Mouse (Mus musculus): ENCODE results near the gene Tm6sf2. TPM values are rescaled to one million over a fixed set of nuclear protein-coding genes. Genes with fewer than 3 reads are reported as not detected.

Tm6sf2 gene
- polyA plus RNA-seq, 2 experiments = 0.54 to 5.2 TPM

DNA sequence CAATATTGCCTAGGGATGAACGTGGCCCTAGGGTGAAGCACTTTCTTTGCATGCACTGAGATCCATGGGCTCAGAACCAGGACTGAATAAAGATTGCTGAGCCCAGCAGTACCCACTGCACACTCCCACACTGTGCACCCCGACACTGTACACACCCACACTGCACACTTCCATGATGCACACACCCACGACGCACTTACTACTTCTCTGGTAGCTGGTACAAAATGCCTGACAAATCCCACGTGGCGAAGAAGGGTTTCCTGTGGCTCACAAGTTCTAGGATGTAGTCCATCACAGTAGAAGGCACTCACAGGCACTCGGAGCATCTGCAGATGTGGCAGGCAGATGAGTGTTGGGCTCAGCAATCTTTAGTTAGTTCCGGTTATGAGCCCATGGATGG, 52.3 kb downstream of the Tm6sf2 start:
- Histone ChIP-seq H3K4me3 (replicated peaks; ENCODE audit: low read length) (no peak overlapping the region), H3K4me1 (ENCODE audit: control insufficient read depth, insufficient read depth, low read length) (0 out of 2 replicates have a peak, but pooled peaks cover 3% of the 10 kb centered on the region), H3K27ac (replicated peaks; ENCODE audit: low read depth, low read length) (no peak overlapping the region), H3K9ac (ENCODE audit: low read depth, low read length, severe bottlenecking) (no peak overlapping the region), H3K36me3 (ENCODE audit: control insufficient read depth, insufficient read depth, low read length) (no peaks in the 10 kb centered on the region), H3K27me3 (ENCODE audit: control insufficient read depth, insufficient read depth, low read length) (peaks cover 2% of the 10 kb centered on the region), H3K4me2 (replicated peaks; ENCODE audit: low read depth, low read length, severe bottlenecking) (no peak overlapping the region), H3K9me3 (ENCODE audit: control insufficient read depth, low read length) (no peaks in the 10 kb centered on the region)
- no peak for DNase-seq (ENCODE audit: low spot score)
- no peak for ATAC-seq (ENCODE audit: low FRiP score, low read depth)
- WGBS = 64% methylated on average over 8 of the region's 8 CpGs
- TF ChIP-seq POLR2A (IDR thresholded peaks at IDR 0.05; ENCODE audit: borderline replicate concordance, extremely low read depth, insufficient read depth, insufficient read length) = no peak

GRCm38 (mm10) chr8:70128435-70128834, 55.7 kb downstream of the Tm6sf2 start:
- 78% methylated on average over 3 of the region's 3 CpGs for WGBS
- H3K4me1 ChIP-seq (ENCODE audit: control insufficient read depth, insufficient read depth, low read length) = 0 out of 2 replicates have a peak, but pooled peaks cover 6% of the 10 kb centered on the region

DNA sequence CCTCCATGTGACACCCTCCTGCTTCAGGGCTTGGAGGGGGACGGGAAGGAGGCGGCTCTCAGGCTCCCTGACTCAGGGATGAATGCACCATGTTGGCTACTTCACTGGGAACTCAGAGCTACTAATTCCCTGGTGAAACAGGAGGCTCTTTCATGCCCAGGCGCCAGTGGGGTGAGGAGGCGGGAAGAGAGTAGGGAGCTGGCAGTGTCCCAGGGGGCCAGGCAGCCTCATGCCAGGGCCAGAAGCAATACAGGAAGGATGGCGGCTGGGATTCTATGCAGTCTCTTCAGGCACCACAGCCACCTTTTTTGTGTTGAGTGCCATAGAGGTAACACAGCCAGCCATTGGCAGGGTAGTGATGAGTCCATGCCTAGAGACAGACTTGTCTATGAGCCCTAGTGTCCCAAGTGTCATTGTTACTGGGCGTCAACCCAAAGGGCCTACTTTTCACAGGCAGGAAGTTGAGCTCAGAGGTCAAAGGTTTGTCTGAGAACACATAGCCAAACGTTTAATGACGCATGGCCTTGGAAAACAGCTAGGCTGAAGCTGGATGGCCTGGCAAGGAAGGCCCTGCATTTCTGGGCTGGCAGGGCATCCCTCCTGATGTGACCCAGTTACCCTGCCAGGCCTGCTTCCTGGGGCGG, 56.7 kb downstream of the Tm6sf2 start:
- Histone ChIP-seq H3K9me3 (ENCODE audit: control insufficient read depth, low read length) (no peaks in the 10 kb centered on the region), H3K4me1 (ENCODE audit: control insufficient read depth, insufficient read depth, low read length) (0 out of 2 replicates have a peak, but pooled peaks cover 6% of the 10 kb centered on the region), H3K27me3 (ENCODE audit: control insufficient read depth, insufficient read depth, low read length) (no peaks in the 10 kb centered on the region), H3K27ac (replicated peaks; ENCODE audit: low read depth, low read length) (peak overlapping the region; percentile 19; the same call in 1 of the 2 replicates), H3K9ac (ENCODE audit: low read depth, low read length, severe bottlenecking) (no peak overlapping the region), H3K36me3 (ENCODE audit: control insufficient read depth, insufficient read depth, low read length) (peaks cover 23% of the 10 kb centered on the region), H3K4me3 (replicated peaks; ENCODE audit: low read length) (no peak overlapping the region), H3K4me2 (replicated peaks; ENCODE audit: low read depth, low read length, severe bottlenecking) (no peak overlapping the region)
- ATAC-seq (ENCODE audit: low FRiP score, low read depth) (no peak), DNase-seq (ENCODE audit: low spot score) (no peak)
- WGBS = 71% methylated on average over 9 of the region's 9 CpGs
- no peak for TF ChIP-seq POLR2A (IDR thresholded peaks at IDR 0.05; ENCODE audit: borderline replicate concordance, extremely low read depth, insufficient read depth, insufficient read length)

More at GRCm38 (mm10) chr8:70128435-70128834, 55.7 kb downstream of the Tm6sf2 start:
- Histone ChIP-seq H3K27ac (replicated peaks; ENCODE audit: low read depth, low read length) (no peak overlapping the region), H3K27me3 (ENCODE audit: control insufficient read depth, insufficient read depth, low read length) (no peaks in the 10 kb centered on the region), H3K4me3 (replicated peaks; ENCODE audit: low read length) (no peak overlapping the region), H3K4me2 (replicated peaks; ENCODE audit: low read depth, low read length, severe bottlenecking) (no peak overlapping the region), H3K9ac (ENCODE audit: low read depth, low read length, severe bottlenecking) (no peak overlapping the region), H3K9me3 (ENCODE audit: control insufficient read depth, low read length) (no peaks in the 10 kb centered on the region), H3K36me3 (ENCODE audit: control insufficient read depth, insufficient read depth, low read length) (peaks cover 13% of the 10 kb centered on the region)
- TF ChIP-seq POLR2A (IDR thresholded peaks at IDR 0.05; ENCODE audit: borderline replicate concordance, extremely low read depth, insufficient read depth, insufficient read length) = no peak
- DNase-seq (ENCODE audit: low spot score) (no peak), ATAC-seq (ENCODE audit: low FRiP score, low read depth) (no peak)

Small RNAs within 50 kb of the gene (microRNA-seq; reads per million reads assigned to microRNA genes)
- gene Mir7066 = not detected

Other genes with a start within 250 kb of the Tm6sf2 start
- 6.3 and 6.6 TPM in 2 replicates for gene Pbx4, start 240.4 kb upstream of the Tm6sf2 start, polyA plus RNA-seq (2012; rRNA removed)
- gene Pbx4, start 240.4 kb upstream of the Tm6sf2 start, polyA plus RNA-seq (2014; fragmentation: Nextera tagmentation; extraction: Ambion mirVana) = 5.2 and 6.8 TPM in 2 replicates
- 2.6 and 3.6 TPM in 2 replicates for gene Cilp2, start 185.2 kb upstream of the Tm6sf2 start, polyA plus RNA-seq (2012; rRNA removed)
- gene Cilp2, start 185.2 kb upstream of the Tm6sf2 start, polyA plus RNA-seq (2014; fragmentation: Nextera tagmentation; extraction: Ambion mirVana) = 1.5 and 1.9 TPM in 2 replicates
- gene Tssk6, start 170.7 kb upstream of the Tm6sf2 start, polyA plus RNA-seq (2012; rRNA removed) = 0.84 and 1.2 TPM in 2 replicates
- 4.1 TPM in 2 replicates for gene Tssk6, start 170.7 kb upstream of the Tm6sf2 start, polyA plus RNA-seq (2014; fragmentation: Nextera tagmentation; extraction: Ambion mirVana)
- gene Ndufa13, start 170.4 kb upstream of the Tm6sf2 start, polyA plus RNA-seq (2012; rRNA removed) = 85.3 and 97.4 TPM in 2 replicates
- 187 and 190 TPM in 2 replicates for gene Ndufa13, start 170.4 kb upstream of the Tm6sf2 start, polyA plus RNA-seq (2014; fragmentation: Nextera tagmentation; extraction: Ambion mirVana)
- gene Yjefn3, start 170.2 kb upstream of the Tm6sf2 start, polyA plus RNA-seq (2012; rRNA removed) = 5.4 and 8.6 TPM in 2 replicates
- gene Yjefn3, start 170.2 kb upstream of the Tm6sf2 start, polyA plus RNA-seq (2014; fragmentation: Nextera tagmentation; extraction: Ambion mirVana) = 4.2 and 5.5 TPM in 2 replicates
- 49.2 and 62.3 TPM in 2 replicates for gene Gatad2a, start 76.5 kb upstream of the Tm6sf2 start, polyA plus RNA-seq (2012; rRNA removed)
- 65.0 and 78.3 TPM in 2 replicates for gene Gatad2a, start 76.5 kb upstream of the Tm6sf2 start, polyA plus RNA-seq (2014; fragmentation: Nextera tagmentation; extraction: Ambion mirVana)
- gene Mau2, start 30.2 kb upstream of the Tm6sf2 start, polyA plus RNA-seq (2012; rRNA removed) = 85.5 and 124 TPM in 2 replicates
- gene Mau2, start 30.2 kb upstream of the Tm6sf2 start, polyA plus RNA-seq (2014; fragmentation: Nextera tagmentation; extraction: Ambion mirVana) = 50.5 and 51.8 TPM in 2 replicates
- 21.3 and 25.4 TPM in 2 replicates for gene Sugp1, start 30.1 kb upstream of the Tm6sf2 start, polyA plus RNA-seq (2012; rRNA removed)
- gene Sugp1, start 30.1 kb upstream of the Tm6sf2 start, polyA plus RNA-seq (2014; fragmentation: Nextera tagmentation; extraction: Ambion mirVana) = 32.6 and 34.4 TPM in 2 replicates
- gene Hapln4, start 10.5 kb downstream of the Tm6sf2 start, polyA plus RNA-seq (2012; rRNA removed) = 0.23 and 0.38 TPM in 2 replicates
- 0.41 TPM in 1 of 2 replicates, not detected in the other for gene Hapln4, start 10.5 kb downstream of the Tm6sf2 start, polyA plus RNA-seq (2014; fragmentation: Nextera tagmentation; extraction: Ambion mirVana)
- 0.58 and 0.59 TPM in 2 replicates for gene Ncan, start 47.9 kb downstream of the Tm6sf2 start, polyA plus RNA-seq (2012; rRNA removed)
- gene Ncan, start 47.9 kb downstream of the Tm6sf2 start, polyA plus RNA-seq (2014; fragmentation: Nextera tagmentation; extraction: Ambion mirVana) = 0.25 and 0.48 TPM in 2 replicates
- 17.4 and 19.3 TPM in 2 replicates for gene Nr2c2ap, start 58.4 kb downstream of the Tm6sf2 start, polyA plus RNA-seq (2012; rRNA removed)
- 18.3 and 20.8 TPM in 2 replicates for gene Nr2c2ap, start 58.4 kb downstream of the Tm6sf2 start, polyA plus RNA-seq (2014; fragmentation: Nextera tagmentation; extraction: Ambion mirVana)
- 33.5 and 38.6 TPM in 2 replicates for gene Rfxank, start 66.2 kb downstream of the Tm6sf2 start, polyA plus RNA-seq (2012; rRNA removed)
- 17.6 and 17.8 TPM in 2 replicates for gene Rfxank, start 66.2 kb downstream of the Tm6sf2 start, polyA plus RNA-seq (2014; fragmentation: Nextera tagmentation; extraction: Ambion mirVana)
- gene Borcs8, start 66.6 kb downstream of the Tm6sf2 start, polyA plus RNA-seq (2012; rRNA removed) = 84.2 and 89.1 TPM in 2 replicates
- gene Borcs8, start 66.6 kb downstream of the Tm6sf2 start, polyA plus RNA-seq (2014; fragmentation: Nextera tagmentation; extraction: Ambion mirVana) = 61.4 and 61.8 TPM in 2 replicates
- 0.67 and 0.82 TPM in 2 replicates for gene Mef2b, start 66.8 kb downstream of the Tm6sf2 start, polyA plus RNA-seq (2012; rRNA removed)
- gene Mef2b, start 66.8 kb downstream of the Tm6sf2 start, polyA plus RNA-seq (2014; fragmentation: Nextera tagmentation; extraction: Ambion mirVana) = 0.37 TPM in 1 of 2 replicates, not detected in the other
- gene Tmem161a, start 99.4 kb downstream of the Tm6sf2 start, polyA plus RNA-seq (2012; rRNA removed) = 151 and 303 TPM in 2 replicates
- 49.9 and 54.9 TPM in 2 replicates for gene Tmem161a, start 99.4 kb downstream of the Tm6sf2 start, polyA plus RNA-seq (2014; fragmentation: Nextera tagmentation; extraction: Ambion mirVana)
- 23.6 and 27.9 TPM in 2 replicates for gene Slc25a42, start 139.4 kb downstream of the Tm6sf2 start, polyA plus RNA-seq (2012; rRNA removed)
- 3.6 and 4.1 TPM in 2 replicates for gene Slc25a42, start 139.4 kb downstream of the Tm6sf2 start, polyA plus RNA-seq (2014; fragmentation: Nextera tagmentation; extraction: Ambion mirVana)
- gene Sugp2, start 161.3 kb downstream of the Tm6sf2 start, polyA plus RNA-seq (2012; rRNA removed) = 78.7 and 84.4 TPM in 2 replicates
- 30.6 and 33.8 TPM in 2 replicates for gene Sugp2, start 161.3 kb downstream of the Tm6sf2 start, polyA plus RNA-seq (2014; fragmentation: Nextera tagmentation; extraction: Ambion mirVana)
- 35.0 and 42.3 TPM in 2 replicates for gene Armc6, start 161.5 kb downstream of the Tm6sf2 start, polyA plus RNA-seq (2012; rRNA removed)
- gene Armc6, start 161.5 kb downstream of the Tm6sf2 start, polyA plus RNA-seq (2014; fragmentation: Nextera tagmentation; extraction: Ambion mirVana) = 22.8 and 26.8 TPM in 2 replicates
- gene Homer3, start 209.9 kb downstream of the Tm6sf2 start, polyA plus RNA-seq (2012; rRNA removed) = 81.2 and 81.3 TPM in 2 replicates
- 38.2 and 43.9 TPM in 2 replicates for gene Homer3, start 209.9 kb downstream of the Tm6sf2 start, polyA plus RNA-seq (2014; fragmentation: Nextera tagmentation; extraction: Ambion mirVana)
- 58.1 and 66.2 TPM in 2 replicates for gene Ddx49, start 229.6 kb downstream of the Tm6sf2 start, polyA plus RNA-seq (2012; rRNA removed)
- 52.9 and 55.4 TPM in 2 replicates for gene Ddx49, start 229.6 kb downstream of the Tm6sf2 start, polyA plus RNA-seq (2014; fragmentation: Nextera tagmentation; extraction: Ambion mirVana)
- 379 and 443 TPM in 2 replicates for gene Cope, start 229.6 kb downstream of the Tm6sf2 start, polyA plus RNA-seq (2012; rRNA removed)
- 340 and 371 TPM in 2 replicates for gene Cope, start 229.6 kb downstream of the Tm6sf2 start, polyA plus RNA-seq (2014; fragmentation: Nextera tagmentation; extraction: Ambion mirVana)
- gene Cers1, start 242.9 kb downstream of the Tm6sf2 start, polyA plus RNA-seq (2012; rRNA removed) = 12.4 and 22.0 TPM in 2 replicates
- gene Cers1, start 242.9 kb downstream of the Tm6sf2 start, polyA plus RNA-seq (2014; fragmentation: Nextera tagmentation; extraction: Ambion mirVana) = 12.0 and 12.9 TPM in 2 replicates